ENCODE assay signal across 23 mouse cellular contexts in the genomic region with DNA sequence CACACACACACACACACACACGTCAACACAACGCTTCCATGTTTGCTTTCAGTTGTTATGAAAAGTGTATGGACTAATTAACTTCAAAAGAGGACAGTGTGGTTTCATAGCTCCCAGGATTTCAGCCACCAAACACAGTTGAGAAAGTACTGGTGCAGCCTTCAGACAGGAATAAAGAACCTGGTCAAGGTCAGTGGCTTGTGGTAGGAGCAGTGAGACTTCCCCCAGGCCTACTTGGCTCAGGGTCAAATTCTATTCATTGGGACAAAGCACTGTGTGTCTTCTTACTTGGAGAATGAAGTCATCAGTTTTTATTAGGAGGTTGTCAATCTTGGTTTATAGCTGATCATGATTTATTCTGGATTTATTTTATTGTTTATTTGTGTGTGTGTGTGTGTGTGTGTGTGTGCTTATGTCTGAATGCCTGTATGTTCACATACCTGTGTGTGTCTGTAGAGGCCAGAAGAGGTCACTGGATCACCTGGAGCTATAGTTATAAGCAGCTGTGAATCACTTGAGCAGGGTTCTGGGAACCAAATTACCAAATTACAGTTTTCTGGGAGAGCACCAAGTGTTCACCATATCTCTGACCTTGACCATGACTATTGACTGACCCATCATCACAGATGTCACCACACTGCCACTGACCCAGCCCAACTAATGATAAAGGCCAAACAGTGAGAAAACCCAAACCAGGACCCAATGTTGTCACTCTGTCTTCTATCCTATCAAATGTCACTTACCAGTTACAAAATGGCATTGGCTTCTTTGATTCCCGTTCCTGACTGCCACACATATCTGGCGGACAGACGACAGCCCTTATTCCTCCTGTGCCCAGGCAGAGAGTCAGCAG. TPM values are rescaled to one million over a fixed set of nuclear protein-coding genes. Genes with fewer than 3 reads are reported as not detected.
DNase-seq lines count a peak whose midpoint lies in the region; ATAC-seq lines count a peak whose summit lies in the region.
"Had no signal": no experiment of that assay in that cellular context is flagged by ENCODE, and none has a peak within 500 bp of the region (broad histone marks: within the 10 kb centered on the region; RNA-seq: fewer than 3 reads in every experiment).

No protein-coding gene starts in this region.

- H3K27me3 ChIP-seq in kidney, embryonic 15.5 days = no peaks in the 10 kb centered on the region
- H3K27me3 ChIP-seq in kidney, embryonic 16.5 days (ENCODE audit: insufficient read depth, low read length) = no peaks in the 10 kb centered on the region
- no peaks in the 10 kb centered on the region for H3K27me3 ChIP-seq in hindbrain, embryonic 10.5 days (ENCODE audit: insufficient read depth, poor library complexity, severe bottlenecking)
- H3K27me3 ChIP-seq: heart, embryonic 15.5 days; hindbrain, embryonic 13.5 days had no signal

- H3K4me2 ChIP-seq in kidney, embryonic 15.5 days = no peak overlapping the region
- no peak overlapping the region for H3K4me2 ChIP-seq in kidney, embryonic 16.5 days (replicated peaks; ENCODE audit: low read depth, low read length)
- H3K4me2 ChIP-seq: heart, embryonic 15.5 days; hindbrain, embryonic 13.5 days; lung, embryonic 14.5 days had no signal

- H3K9ac ChIP-seq in kidney, embryonic 15.5 days = no peak overlapping the region
- H3K9ac ChIP-seq in kidney, embryonic 16.5 days (replicated peaks; ENCODE audit: low read length) = no peak overlapping the region
- H3K9ac ChIP-seq: heart, embryonic 15.5 days; hindbrain, embryonic 13.5 days; lung, embryonic 14.5 days had no signal

- 74% methylated on average over 5 of the region's 5 CpGs for WGBS in kidney, embryonic 15.5 days
- 66% methylated on average over 5 of the region's 5 CpGs for WGBS in kidney, embryonic 16.5 days
- WGBS in hindbrain, embryonic 10.5 days = 91% methylated on average over 5 of the region's 5 CpGs

- H3K36me3 ChIP-seq in kidney, embryonic 15.5 days = no peaks in the 10 kb centered on the region
- no peaks in the 10 kb centered on the region for H3K36me3 ChIP-seq in kidney, embryonic 16.5 days (ENCODE audit: insufficient read depth, low read length)
- no peaks in the 10 kb centered on the region for H3K36me3 ChIP-seq in hindbrain, embryonic 10.5 days
- H3K36me3 ChIP-seq: heart, embryonic 15.5 days; hindbrain, embryonic 13.5 days had no signal

- DNase-seq in ovary, adult 18-20 months (ENCODE audit: low spot score) = peak; percentile 12
- no peak for DNase-seq in ovary, postnatal 36 days (ENCODE audit: low spot score)
- peak; percentile 18 to 55 for DNase-seq in adrenal gland, postnatal 36 days
- no peak for DNase-seq in heart, postnatal 36 days
- no peak for DNase-seq in hindbrain, embryonic 10.5 days (ENCODE audit: low spot score)
- DNase-seq: cerebellum, adult 11-12 months; cerebellum, postnatal 25 days; heart, adult 18-20 months; kidney, postnatal 25 days; lung, embryonic 14.5 days; right cerebral cortex, postnatal 14 days had no signal

- intact Hi-C loops in heart, postnatal 36 days (cut with DNase I) = no loop called here

- no peak overlapping the region for H3K27ac ChIP-seq in kidney, embryonic 15.5 days
- no peak overlapping the region for H3K27ac ChIP-seq in kidney, embryonic 16.5 days (ENCODE audit: low read length)
- no peak overlapping the region for H3K27ac ChIP-seq in hindbrain, embryonic 10.5 days
- H3K27ac ChIP-seq: heart, embryonic 15.5 days; hindbrain, embryonic 13.5 days; macrophage had no signal

- no peaks in the 10 kb centered on the region for H3K9me3 ChIP-seq in kidney, embryonic 15.5 days (replicated peaks)
- no peaks in the 10 kb centered on the region for H3K9me3 ChIP-seq in kidney, embryonic 16.5 days (ENCODE audit: low read length)
- no peaks in the 10 kb centered on the region for H3K9me3 ChIP-seq in hindbrain, embryonic 10.5 days
- H3K9me3 ChIP-seq: heart, embryonic 15.5 days; hindbrain, embryonic 13.5 days had no signal

- H3K4me3 ChIP-seq in kidney, embryonic 15.5 days (replicated peaks) = no peak overlapping the region
- H3K4me3 ChIP-seq in kidney, embryonic 16.5 days (ENCODE audit: low read length) = no peak overlapping the region
- no peak overlapping the region for H3K4me3 ChIP-seq in hindbrain, embryonic 10.5 days
- H3K4me3 ChIP-seq: erythroblast, embryonic 14.5 days; heart, embryonic 15.5 days; hindbrain, embryonic 13.5 days had no signal

- H3K4me1 ChIP-seq in kidney, embryonic 15.5 days = peaks cover 5% of the 10 kb centered on the region; the same call in 1 of the 2 replicates
- 0 out of 2 replicates have a peak, but pooled peaks cover 4% of the 10 kb centered on the region for H3K4me1 ChIP-seq in kidney, embryonic 16.5 days (ENCODE audit: insufficient read depth, low read length)
- H3K4me1 ChIP-seq in hindbrain, embryonic 10.5 days (replicated peaks) = no peaks in the 10 kb centered on the region
- H3K4me1 ChIP-seq: hindbrain, embryonic 13.5 days had no signal

- peak; percentile 29; the same call in 1 of the 2 replicates for ATAC-seq in kidney, embryonic 15.5 days (replicated peaks; ENCODE audit: low FRiP score)
- ATAC-seq in kidney, embryonic 16.5 days (ENCODE audit: low FRiP score, low TSS enrichment) = no peak
- ATAC-seq in granulocyte monocyte progenitor cell, adult 5-6 weeks (replicated peaks; ENCODE audit: poor library complexity, severe bottlenecking) = peak; percentile 79
- ATAC-seq: forebrain, embryonic 16.5 days had no signal

RNA-seq across cellular contexts. Expression of gene Slc15a5, which starts 7.4 kb away (rescaled TPM):
- not detected in 2 replicates for polyA plus RNA-seq in kidney, embryonic 15.5 days (2015; fragmentation: Nextera tagmentation; extraction: Ambion mirVana)
- polyA plus RNA-seq in kidney, embryonic 16.5 days (2015; fragmentation: Nextera tagmentation; extraction: Ambion mirVana) = 0.24 and 0.30 TPM in 2 replicates
- 1 to 10 TPM; 1.6 to 3.3 TPM for total RNA-seq in adrenal gland, postnatal 36 days (2021)
- not detected in 2 replicates for total RNA-seq in granulocyte monocyte progenitor cell, adult 5-6 weeks (2014; fragmentation: Nextera tagmentation)
- total RNA-seq in granulocyte monocyte progenitor cell, adult 5-6 weeks (2017) = not detected in 2 replicates
- total RNA-seq in heart, postnatal 36 days (2021) = not detected
- not detected in 2 replicates for polyA plus RNA-seq in hindbrain, embryonic 10.5 days (2016; fragmentation: Nextera tagmentation; extraction: Ambion mirVana)
- total RNA-seq: layer of hippocampus, postnatal 10 days; MEL had no signal
- polyA plus RNA-seq: brain, embryonic 14.5 days; erythroblast, embryonic 14.5 days; intestine, embryonic 14.5 days; lung, embryonic 14.5 days; macrophage had no signal

Comparison
In these comparisons a context has a peak if more than half of its experiments do, and no peak if none do; other contexts are left out.
1. DNase-seq: peak in ovary, adult 18-20 months (single experiment) and adrenal gland, postnatal 36 days (2 of 2); none in ovary, postnatal 36 days (single experiment), heart, postnatal 36 days (0 of 2) and hindbrain, embryonic 10.5 days (single experiment).